Mouse (Mus musculus) layer of hippocampus, adult 2 months (tissue): ENCODE measurements at regions not wholly inside any gene's neighbourhood (a gene's known extent, or its start where the extent isn't known, plus 50 kb on each side); places are given as distances from the start of the nearest gene placed in this dataset.

Experiments used
- DNase-seq, 2 experiments: peaks; one replicate each; pipeline ENCODE4 v3.0.0; 2022; ENCODE audit warnings: low spot score in 2 of 2
- H3K27ac ChIP-seq: fragments of 200-600 bp; 2 replicates; pipeline ENCODE4 v1.8.1; 2022
- H3K4me3 ChIP-seq: fragments of 200-600 bp; 2 replicates; pipeline ENCODE4 v1.8.1; 2022; ENCODE audit warnings: mild to moderate bottlenecking
- CTCF ChIP-seq: fragments of 200-600 bp; conservative IDR thresholded peaks from 2 replicates; pipeline ENCODE4 v1.8.1; 2022; ENCODE audit warnings: antibody characterized with exemption, mild to moderate bottlenecking, moderate library complexity

DNA sequence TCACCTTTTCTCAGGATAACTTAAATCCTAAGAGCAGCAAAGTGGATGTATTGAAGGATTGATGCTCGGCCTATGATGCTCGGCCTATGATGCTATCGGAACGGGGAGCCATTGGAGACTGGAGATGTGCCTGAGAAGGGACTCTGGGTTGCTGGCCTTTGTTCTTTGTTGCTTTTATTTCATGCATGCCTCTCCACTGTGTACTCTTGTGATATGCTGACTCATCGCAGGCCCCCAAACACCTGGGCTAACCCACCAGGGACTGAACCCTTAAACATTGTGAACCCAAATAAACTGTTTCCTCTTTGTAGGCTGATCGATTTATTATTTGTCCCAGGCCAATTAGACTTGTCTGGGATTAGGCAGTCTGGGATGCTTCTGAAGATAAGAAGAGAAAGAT lies 61.9 kb downstream of the Pdcl3 start:
- H3K27ac ChIP-seq, result no peak overlapping the region
- H3K4me3 ChIP-seq, result no peak overlapping the region
- DNase-seq, result no peak
- no peak for TF ChIP-seq CTCF

DNA sequence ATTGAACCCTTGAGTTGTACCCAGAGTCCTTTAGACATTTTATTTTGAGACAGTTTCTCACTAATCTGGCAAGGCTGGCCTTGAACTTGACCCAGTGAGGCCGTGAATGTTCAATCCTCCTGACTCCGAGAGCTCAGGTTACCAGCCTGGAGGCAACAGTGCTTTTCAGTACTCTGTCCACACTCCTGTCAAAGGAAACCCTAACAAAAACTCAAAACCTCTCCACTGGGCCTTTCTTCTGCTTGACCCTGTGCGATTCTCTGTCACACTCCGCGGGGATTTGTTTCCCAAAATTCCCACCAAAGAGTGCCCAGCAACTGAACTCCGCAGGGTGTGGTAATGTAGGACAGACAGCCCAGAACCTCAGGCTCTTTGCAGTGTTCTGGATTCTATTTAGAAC lies 71.9 kb downstream of the Pdcl3 start:
- no peak for TF ChIP-seq CTCF
- Histone ChIP-seq H3K4me3 (no peak overlapping the region), H3K27ac (no peak overlapping the region)
- no peak for DNase-seq

DNA sequence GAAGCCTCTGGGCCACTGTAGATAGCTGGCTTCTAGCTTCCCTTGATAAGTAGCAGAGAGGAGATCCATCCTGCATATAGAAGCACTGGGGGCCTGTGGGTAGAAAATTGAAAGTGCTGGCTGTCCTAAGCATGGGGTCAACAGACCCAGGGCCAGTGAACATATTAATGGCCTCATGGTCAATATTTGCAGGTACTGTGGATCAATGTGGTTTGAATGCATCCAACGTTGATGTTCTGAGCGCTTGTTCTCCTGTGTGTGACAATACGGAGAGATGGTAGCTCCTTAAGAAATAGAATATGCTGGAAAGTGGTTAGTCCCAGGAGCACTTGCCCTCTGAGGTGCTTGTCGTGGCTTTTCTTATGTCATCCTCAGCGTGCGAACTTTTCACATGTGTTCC lies 77.1 kb downstream of the Pdcl3 start:
- DNase-seq, result no peak
- H3K27ac ChIP-seq, result peak overlapping the region; percentile 70; the same call in 1 of the 2 replicates
- no peak for TF ChIP-seq CTCF
- no peak overlapping the region for H3K4me3 ChIP-seq

DNA sequence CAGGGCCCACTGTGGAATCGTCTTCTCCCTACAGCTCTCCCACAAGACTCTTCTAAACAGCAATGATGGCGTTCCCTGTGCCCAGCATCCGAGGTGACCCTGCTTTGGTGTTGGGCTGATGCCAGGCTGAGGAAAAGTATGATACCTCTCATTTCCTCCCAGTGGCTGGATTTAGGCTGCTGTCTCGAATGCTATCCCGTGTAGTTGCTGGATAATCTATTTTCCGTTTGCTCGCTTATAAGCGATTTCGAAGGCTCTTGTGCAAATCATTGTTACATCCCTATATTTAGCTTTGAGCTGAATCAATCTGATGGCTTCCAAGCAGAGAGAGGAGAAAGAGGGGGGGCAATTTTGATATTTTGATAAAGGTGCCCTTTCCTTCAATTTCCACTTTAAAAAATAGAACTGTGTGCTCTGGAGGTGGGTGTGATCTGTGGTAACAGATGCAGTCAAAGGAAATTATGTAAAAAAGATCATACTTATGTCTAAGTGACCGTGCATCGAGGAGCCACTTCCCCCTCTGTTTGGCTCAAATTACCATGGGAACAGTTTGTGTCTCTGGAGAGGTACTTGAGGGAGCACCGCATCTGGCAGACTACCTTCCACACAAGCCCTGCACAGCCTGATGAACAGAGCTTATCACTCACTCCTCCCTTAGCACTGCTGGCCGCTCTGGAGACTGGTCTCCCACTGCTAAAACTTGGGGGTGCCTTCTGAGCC lies 78.4 kb downstream of the Pdcl3 start:
- peak in 1 of 2 experiments; percentile 44 for DNase-seq
- Histone ChIP-seq H3K27ac (peak overlapping the region; percentile 70), H3K4me3 (no peak overlapping the region)
- TF ChIP-seq CTCF, result no peak

DNA sequence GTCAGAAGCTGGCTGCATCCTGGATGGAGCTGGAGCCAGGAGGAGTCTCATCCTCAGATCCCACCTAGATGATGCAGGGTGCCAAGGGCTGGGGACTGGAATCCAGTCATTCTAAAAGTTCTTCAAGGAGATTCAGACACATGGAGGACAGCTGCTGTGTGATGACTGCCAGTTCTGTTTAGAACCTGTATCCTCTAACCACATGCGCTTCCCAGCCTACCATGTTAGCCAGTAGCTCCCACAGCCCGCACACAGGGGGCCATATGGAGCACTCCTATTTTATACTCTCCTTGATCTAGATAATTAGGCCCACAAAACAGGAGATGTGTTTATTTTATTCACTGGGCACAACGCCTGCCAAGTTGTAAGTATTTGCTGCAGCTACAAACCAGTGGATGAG lies 79.4 kb downstream of the Pdcl3 start:
- no peak for TF ChIP-seq CTCF
- H3K4me3 ChIP-seq, result no peak overlapping the region
- H3K27ac ChIP-seq, result peak overlapping the region; percentile 70; the same call in 1 of the 2 replicates
- peak in 1 of 2 experiments; percentile 24 for DNase-seq

DNA sequence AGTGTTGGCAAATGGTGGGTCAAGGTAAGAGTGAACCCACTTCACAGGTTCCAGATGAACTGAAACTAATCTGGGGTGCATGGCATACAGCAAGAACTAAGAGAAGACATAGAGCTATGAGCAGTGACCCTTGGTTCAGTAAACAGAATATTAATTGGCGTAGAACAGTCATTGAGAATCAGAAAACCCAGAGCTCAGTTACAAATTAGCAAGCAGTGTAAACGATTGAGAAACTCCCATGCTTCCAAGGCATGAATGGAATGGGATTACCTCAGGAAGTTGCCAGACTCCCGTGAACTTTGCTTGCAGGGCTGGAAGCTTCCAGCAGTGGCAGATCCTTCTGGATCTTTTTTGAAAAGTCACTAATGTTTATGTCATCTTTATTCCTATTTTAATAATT lies 82.5 kb downstream of the Pdcl3 start:
- H3K27ac ChIP-seq, result no peak overlapping the region
- TF ChIP-seq CTCF, result no peak
- DNase-seq, result no peak
- H3K4me3 ChIP-seq, result no peak overlapping the region

DNA sequence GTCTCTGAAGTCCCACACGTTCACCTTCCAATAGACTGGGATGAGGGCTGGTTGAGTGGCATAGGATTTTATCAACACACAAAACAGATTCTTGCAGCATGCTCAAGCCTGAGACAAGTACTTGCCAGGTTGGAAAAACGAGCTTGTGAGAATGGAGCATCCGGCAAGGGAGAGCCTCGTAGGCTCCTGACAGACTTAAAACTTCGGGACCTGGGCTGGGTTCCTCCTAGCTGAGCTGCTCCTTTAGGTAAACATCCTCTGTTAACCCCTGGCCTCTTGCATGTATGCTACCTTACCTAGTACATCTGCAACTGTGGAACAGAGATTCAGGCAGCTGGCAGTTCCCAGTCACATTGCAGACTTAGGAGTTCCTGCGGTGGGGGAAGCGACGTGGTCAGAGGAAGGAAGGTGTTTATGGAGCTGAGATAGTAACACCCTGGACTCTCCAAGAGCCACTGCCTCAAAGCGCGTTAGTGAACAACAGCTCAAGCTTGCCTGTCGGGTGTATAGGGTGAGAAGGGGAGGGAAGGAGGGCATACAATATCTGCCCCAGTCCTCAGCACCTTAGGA lies 83.8 kb downstream of the Pdcl3 start:
- Histone ChIP-seq H3K27ac (no peak overlapping the region), H3K4me3 (no peak overlapping the region)
- TF ChIP-seq CTCF, result no peak
- DNase-seq, result no peak

DNA sequence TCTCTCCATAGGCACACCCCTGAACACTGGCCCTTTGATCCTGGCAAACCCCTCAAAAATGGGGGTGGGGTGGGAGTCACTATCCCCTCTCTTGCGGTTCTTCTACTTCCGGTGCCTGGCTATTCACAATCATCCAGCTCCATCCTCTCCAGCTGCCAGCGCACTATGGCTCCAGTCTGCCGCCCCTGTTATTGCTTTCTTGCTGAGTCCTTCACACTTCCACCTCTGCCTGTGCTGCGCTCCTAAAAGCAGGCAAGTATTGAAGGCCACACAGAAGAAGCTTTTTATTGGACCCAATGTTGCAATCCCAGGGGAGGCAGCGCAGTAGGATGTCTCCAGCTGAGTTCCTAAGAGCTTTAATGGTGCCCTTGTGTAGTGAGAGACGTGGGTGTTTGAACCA lies 84.3 kb downstream of the Pdcl3 start:
- no peak overlapping the region for H3K27ac ChIP-seq
- no peak for TF ChIP-seq CTCF
- no peak for DNase-seq
- no peak overlapping the region for H3K4me3 ChIP-seq

DNA sequence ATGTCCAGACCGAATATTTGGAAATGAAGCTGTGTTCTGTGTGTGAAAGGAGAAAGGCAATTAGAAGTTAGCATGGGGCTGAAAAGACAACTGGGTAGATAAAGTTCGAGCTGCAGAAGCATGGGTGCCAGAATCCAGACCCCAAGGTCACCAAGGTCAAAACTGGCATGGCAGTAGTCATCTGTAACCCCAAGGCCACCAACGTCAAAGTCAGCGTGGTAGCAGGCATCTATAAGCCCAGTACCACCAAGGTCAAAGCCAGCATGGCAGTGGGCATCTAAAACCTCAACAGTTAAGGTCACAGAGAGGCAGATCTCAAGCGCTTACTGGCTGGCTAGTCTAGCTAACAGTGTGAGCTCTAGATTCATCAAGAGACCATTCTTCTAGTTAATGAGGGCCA lies 90.6 kb downstream of the Pdcl3 start:
- no peak for TF ChIP-seq CTCF
- H3K27ac ChIP-seq, result no peak overlapping the region
- DNase-seq, result no peak
- no peak overlapping the region for H3K4me3 ChIP-seq

DNA sequence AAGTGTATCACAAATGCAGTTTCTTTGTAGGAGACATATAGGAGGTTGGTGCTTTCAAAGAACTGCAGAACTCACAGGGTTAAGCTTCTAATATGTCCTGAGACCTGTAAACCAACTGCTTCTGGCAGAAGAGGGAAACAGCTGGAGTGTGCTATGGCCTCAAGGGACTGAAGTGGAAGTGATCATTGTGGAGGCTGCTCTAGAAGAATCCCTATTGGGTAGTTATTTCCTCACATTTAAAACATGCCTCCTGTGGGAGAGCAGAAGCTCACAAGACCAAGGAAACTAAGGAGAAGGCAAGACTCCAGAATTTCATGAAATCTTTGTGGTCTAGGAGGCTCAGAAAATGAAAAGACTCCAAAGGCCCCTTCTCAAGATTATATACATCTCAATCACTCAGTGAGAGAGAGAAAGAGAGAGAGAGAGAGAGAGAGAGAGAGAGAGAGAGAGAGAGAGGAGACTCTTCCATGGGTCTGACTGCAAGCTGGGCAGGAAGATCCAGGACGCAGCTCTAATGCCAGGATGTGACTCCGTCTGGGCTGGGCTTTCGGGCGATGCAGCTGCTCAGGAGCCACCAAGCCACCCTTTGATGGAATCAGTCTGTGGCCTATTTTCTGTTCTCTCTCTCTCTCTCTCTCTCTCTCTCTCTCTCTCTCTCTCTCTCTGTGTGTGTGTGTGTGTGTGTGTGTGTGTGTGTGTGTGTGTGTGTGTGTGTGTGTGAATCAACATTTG lies 93.3 kb downstream of the Pdcl3 start:
- Histone ChIP-seq H3K27ac (no peak overlapping the region), H3K4me3 (no peak overlapping the region)
- DNase-seq, result no peak
- TF ChIP-seq CTCF, result no peak

DNA sequence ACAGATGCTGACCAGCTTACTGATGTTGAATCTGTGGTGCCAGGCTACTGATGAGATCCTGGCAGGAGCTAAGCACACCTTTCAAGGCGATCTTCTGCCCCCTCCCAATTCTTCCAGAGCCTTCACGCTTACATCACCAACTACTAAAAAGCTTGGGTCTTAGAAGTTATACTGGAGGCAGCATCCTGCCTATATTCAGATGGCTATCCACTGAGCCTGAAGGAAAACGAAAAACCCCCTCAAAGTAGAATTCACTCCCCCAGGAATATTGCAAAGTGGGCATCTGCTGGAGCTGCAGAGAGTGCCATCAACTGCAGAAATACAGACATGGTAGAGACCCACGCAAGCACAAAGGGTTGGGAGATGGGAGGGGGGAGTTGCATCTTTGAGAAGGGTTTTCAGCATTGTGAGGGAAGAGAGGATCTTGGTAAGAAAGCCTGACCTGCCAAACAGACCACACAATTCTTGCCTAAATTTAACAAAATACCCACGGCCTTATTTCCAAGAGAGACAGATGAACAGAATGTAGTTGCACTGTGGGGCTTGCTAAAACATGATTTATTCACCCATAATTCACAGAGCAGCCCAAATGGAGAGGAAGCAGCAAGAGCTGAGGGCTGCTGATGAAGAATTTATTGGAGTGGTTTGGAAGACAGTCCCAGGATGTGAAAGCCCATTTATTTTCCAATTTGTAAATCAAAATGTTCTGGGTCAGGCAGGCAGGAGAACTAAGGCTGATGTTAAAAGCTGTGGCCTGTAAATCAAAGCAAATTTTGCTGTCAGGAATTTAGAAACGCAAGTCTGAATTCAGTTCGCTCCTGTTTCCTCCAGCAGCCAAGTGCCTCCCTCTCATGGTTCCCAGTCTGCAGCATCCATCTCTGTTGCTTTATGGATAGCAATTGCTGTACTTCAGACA lies 98.8 kb downstream of the Pdcl3 start:
- TF ChIP-seq CTCF, result no peak
- Histone ChIP-seq H3K4me3 (no peak overlapping the region), H3K27ac (peak overlapping the region; percentile 86)
- DNase-seq, result peak in 1 of 2 experiments; percentile 60

DNA sequence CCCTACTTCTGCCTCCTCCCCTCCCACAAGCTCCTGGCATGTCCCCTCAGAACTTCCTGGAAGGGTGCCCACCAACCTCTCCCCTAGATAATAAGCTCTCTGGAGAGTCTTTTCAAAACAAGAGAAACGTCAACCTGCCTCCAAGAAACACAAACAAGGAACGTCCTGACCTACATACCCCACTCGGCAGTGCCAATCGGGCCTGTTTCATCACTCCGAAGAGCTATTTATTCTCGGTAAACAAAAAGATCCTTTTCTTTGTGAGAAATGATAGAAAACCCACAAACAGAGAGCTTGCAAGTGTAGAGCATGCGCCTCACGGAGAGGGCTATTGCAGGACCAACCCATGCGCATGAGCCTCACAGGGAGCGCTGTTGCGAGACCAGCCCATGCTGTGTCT lies 100.9 kb downstream of the Pdcl3 start:
- Histone ChIP-seq H3K27ac (peak overlapping the region; percentile 86), H3K4me3 (no peak overlapping the region)
- peak; percentile 65 to 68 for DNase-seq
- peak; percentile 16; the same call in 1 of the 2 replicates for TF ChIP-seq CTCF

DNA sequence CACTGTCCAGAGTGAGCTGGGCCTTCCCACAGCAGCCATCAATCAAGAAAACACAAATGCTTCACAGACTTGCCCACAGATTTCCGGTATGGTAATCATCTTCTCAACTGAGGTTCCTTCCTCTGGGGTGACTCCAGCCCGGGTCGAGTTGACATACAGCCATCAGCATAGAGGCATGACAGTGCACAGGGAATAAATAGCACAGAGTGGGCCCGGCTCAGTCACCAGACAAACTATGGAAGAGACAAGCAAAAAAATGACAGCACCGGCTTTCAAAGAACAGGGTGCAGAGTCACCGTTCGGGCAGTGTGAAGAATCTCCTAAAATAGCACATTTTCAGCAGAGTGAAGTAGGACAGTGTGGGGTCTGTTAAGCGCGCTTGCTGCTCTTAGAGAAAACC lies 103.7 kb upstream of the Npas2 start:
- no peak overlapping the region for H3K27ac ChIP-seq
- no peak overlapping the region for H3K4me3 ChIP-seq
- DNase-seq, result no peak
- TF ChIP-seq CTCF, result no peak
